Mouse (Mus musculus) hindbrain, embryonic 14.5 days (tissue): ENCODE measurements around the gene Hdgfl2. TPM values are rescaled to one million over a fixed set of nuclear protein-coding genes. Genes with fewer than 3 reads are reported as not detected.

Experiments
- ATAC-seq: fragments of 200-750 bp; cut with Nextera tagmentation; 2 replicates; pipeline ENCODE4 v1.8.0; 2017; ENCODE audit warnings: moderate number of reproducible peaks, mild to moderate bottlenecking, moderate TSS enrichment, moderate library complexity; ENCODE audit not compliant: low FRiP score
- DNase-seq: peaks from one replicate; pipeline ENCODE4 v3.0.0-alpha.2; 2015; ENCODE audit warnings: low spot score
- H3K27ac ChIP-seq: fragments of 300-500 bp; sonication (generic); 2 replicates; pipeline ENCODE4 v1.5.1; 2014; ENCODE audit warnings: mild to moderate bottlenecking, moderate library complexity
- H3K27me3 ChIP-seq: fragments of 300-500 bp; sonication (generic); 2 replicates; pipeline ENCODE4 v1.6.1; 2014; ENCODE audit warnings: mild to moderate bottlenecking, low read length, mixed read lengths; ENCODE audit not compliant: control insufficient read depth, insufficient read depth
- H3K36me3 ChIP-seq: fragments of 300-500 bp; sonication (generic); replicated peaks from 2 replicates; pipeline ENCODE4 v1.6.1; 2014; ENCODE audit not compliant: control insufficient read depth, insufficient read depth
- H3K4me1 ChIP-seq: fragments of 300-500 bp; sonication (generic); replicated peaks from 2 replicates; pipeline ENCODE4 v1.6.1; 2014; ENCODE audit warnings: antibody characterized with exemption, low read length, mixed read lengths; ENCODE audit not compliant: control insufficient read depth, insufficient read depth
- H3K4me2 ChIP-seq: fragments of 300-500 bp; sonication (generic); replicated peaks from 2 replicates; pipeline ENCODE4 v1.6.1; 2014; ENCODE audit warnings: mild to moderate bottlenecking, moderate library complexity
- H3K4me3 ChIP-seq: fragments of 300-500 bp; sonication (generic); replicated peaks from 2 replicates; pipeline ENCODE4 v1.5.1; 2014; ENCODE audit warnings: mild to moderate bottlenecking, low read length
- H3K9ac ChIP-seq: fragments of 300-500 bp; sonication (generic); 2 replicates; pipeline ENCODE4 v1.6.1; 2014
- H3K9me3 ChIP-seq: fragments of 300-500 bp; sonication (generic); 2 replicates; pipeline ENCODE4 v1.6.1; 2016; ENCODE audit warnings: low read length; ENCODE audit not compliant: control insufficient read depth
- WGBS: fragments of 180-500 bp; shearing (Covaris S2); extraction: QIAGEN DNeasy Blood & Tissue Kit; methylation state at CpG from one replicate; pipeline ENCODE4 v1.1.7; 2014; 5-methylcytosine and 5-hydroxymethylcytosine counted together
- polyA plus RNA-seq: library from polyadenylated mRNA; unstranded; fragments of >200 nt; fragmentation: Nextera tagmentation; extraction: Ambion mirVana; gene quantifications from 2 replicates; pipeline ENCODE4 v1.2.1, GENCODE M21; 2014

Hdgfl2 gene
- polyA plus RNA-seq, 1 experiment from 2014 or later = 98.1 TPM

- H3K9ac ChIP-seq = no peak overlapping the region
Observed at GRCm38 (mm10) chr17:56108334-56109044, 29.1 kb downstream of the Hdgfl2 start.

DNA sequence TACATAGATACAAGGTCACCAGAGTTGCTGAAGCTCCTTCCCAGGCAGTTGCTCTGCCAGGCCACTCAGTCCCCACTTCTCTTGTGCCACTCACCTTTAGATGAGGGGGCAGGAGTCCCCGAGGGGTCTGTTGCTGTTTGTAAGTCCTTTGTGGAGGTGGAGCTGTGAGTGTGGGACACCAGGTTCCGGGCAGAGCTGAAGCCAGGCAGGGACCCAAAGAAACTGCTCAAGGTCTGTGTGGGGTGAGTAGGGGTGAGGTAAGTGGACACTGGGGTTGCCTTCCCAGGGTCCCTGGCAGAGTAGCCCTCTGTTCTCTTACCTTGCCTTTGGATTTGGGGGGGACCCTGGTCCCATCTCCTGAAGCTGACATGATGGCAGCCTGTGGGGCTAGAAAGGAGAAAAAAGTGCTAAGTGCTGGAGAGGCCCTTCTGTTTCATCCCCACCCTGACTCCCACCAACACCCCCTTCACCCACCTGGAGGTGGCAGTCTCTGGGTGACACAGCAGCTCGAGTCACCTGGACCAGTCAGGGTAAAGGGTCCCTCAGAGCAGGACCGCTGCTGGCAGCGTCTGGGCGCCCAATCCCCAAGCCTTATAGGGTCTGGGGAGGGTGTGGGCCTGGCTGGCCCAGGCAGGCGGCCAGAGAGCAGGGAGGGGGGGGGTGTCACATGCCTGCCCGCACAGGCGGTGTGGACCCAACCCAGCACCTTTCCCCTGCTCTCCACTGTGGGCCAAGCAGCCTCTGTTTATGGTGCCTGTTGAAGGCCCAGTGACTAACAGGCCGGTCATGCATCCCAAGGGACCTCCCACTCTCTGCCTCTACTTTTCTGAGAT, 30.0 kb downstream of the Hdgfl2 start, which contains the start of gene Plin4:
Gene Plin4 (minus strand): TSS at position 585 of the 833 bp plus-strand sequence.
- Histone ChIP-seq H3K36me3 (no peaks in the 10 kb centered on the region), H3K4me3 (no peak within 1 kb of the TSS), H3K4me1 (no peaks in the 10 kb centered on the region; the same call in 1 of the 2 replicates), H3K4me2 (no peak within 1 kb of the TSS), H3K27ac (no peak within 1 kb of the TSS), H3K9me3 (no peaks in the 10 kb centered on the region), H3K9ac (no peak within 1 kb of the TSS), H3K27me3 (no peaks in the 10 kb centered on the region)
- no peak for ATAC-seq
- 63% methylated on average over 10 of the region's 10 CpGs for WGBS
- DNase-seq = no peak

More at GRCm38 (mm10) chr17:56108334-56109044, 29.1 kb downstream of the Hdgfl2 start:
- H3K27ac ChIP-seq = no peak overlapping the region
- DNase-seq (no peak), ATAC-seq (no peak)
- H3K27me3 ChIP-seq = no peaks in the 10 kb centered on the region
- no peaks in the 10 kb centered on the region; the same call in 1 of the 2 replicates for H3K4me1 ChIP-seq
- no peak overlapping the region for H3K4me2 ChIP-seq
- no peak overlapping the region for H3K4me3 ChIP-seq
- WGBS = 88% methylated on average over 6 of the region's 6 CpGs
- H3K36me3 ChIP-seq = 0 out of 2 replicates have a peak, but pooled peaks cover 5% of the 10 kb centered on the region
- H3K9me3 ChIP-seq = no peaks in the 10 kb centered on the region

DNA sequence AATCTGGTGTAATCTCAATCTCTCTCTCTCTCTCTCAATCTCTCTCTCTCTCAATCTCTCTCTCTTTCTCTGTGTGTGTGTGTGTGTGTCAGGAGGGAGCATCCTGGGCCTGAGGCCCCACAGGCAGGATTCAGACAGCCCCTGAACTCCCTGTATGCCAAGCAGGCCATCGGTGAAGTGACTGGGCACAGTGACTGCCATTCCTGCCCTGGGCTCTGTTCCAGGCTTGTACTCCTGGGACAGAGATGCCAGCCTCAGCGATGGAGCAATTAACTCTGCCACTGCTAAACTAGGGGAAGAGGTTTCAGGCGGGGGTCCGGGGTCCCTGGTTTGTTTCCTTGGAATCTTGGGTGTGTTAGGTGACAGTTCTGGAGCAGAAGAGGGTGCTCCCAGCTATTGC, 31.1 kb downstream of the Hdgfl2 start:
- H3K4me1 ChIP-seq = no peaks in the 10 kb centered on the region; the same call in 1 of the 2 replicates
- ATAC-seq (no peak), DNase-seq (no peak)
- no peaks in the 10 kb centered on the region for H3K36me3 ChIP-seq
- no peak overlapping the region for H3K27ac ChIP-seq
- no peaks in the 10 kb centered on the region for H3K27me3 ChIP-seq
- no peaks in the 10 kb centered on the region for H3K9me3 ChIP-seq
- no peak overlapping the region for H3K4me2 ChIP-seq
- WGBS = 66% methylated on average over 4 of the region's 4 CpGs
- H3K4me3 ChIP-seq = no peak overlapping the region
- H3K9ac ChIP-seq = no peak overlapping the region

DNA sequence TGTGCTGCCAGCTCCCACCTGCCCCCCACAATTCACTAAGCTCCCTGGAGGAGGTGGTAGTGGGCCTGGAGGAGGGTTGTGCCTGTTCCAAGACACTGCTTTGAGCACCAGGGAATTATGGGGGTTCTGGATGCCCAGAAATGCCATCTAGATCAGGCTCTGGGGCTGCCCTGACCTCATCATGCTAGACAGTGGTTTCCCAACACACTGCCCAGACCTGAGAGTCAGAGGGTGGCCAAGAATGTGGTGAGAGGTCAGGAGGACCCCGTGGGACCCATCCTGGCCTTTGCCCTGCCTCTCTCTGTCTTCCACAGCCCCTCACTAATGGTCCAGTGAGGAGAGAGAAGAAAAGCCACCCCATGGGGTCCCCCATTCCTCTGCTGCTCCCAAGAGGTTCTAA, 31.6 kb downstream of the Hdgfl2 start:
- no peaks in the 10 kb centered on the region for H3K36me3 ChIP-seq
- DNase-seq = no peak
- H3K9ac ChIP-seq = no peak overlapping the region
- H3K27ac ChIP-seq = no peak overlapping the region
- no peaks in the 10 kb centered on the region for H3K27me3 ChIP-seq
- no peak for ATAC-seq
- no peak overlapping the region for H3K4me3 ChIP-seq
- H3K9me3 ChIP-seq = no peaks in the 10 kb centered on the region
- H3K4me1 ChIP-seq = no peaks in the 10 kb centered on the region; the same call in 1 of the 2 replicates
- H3K4me2 ChIP-seq = no peak overlapping the region
- 47% methylated on average over 1 of the region's 1 CpGs for whole genome bisulfite sequencing

- Histone ChIP-seq H3K4me2 (no peak overlapping the region), H3K4me1 (no peaks in the 10 kb centered on the region; the same call in 1 of the 2 replicates), H3K9me3 (no peaks in the 10 kb centered on the region), H3K9ac (no peak overlapping the region), H3K27ac (no peak overlapping the region), H3K27me3 (peaks cover 7% of the 10 kb centered on the region), H3K4me3 (no peak overlapping the region), H3K36me3 (no peaks in the 10 kb centered on the region)
- ATAC-seq = 0 out of 2 replicates have a peak, but pooled peaks have one; percentile 19
- 45% methylated on average over 5 of the region's 5 CpGs for WGBS
- peak; percentile 76 for DNase-seq
Observed at GRCm38 (mm10) chr17:56111864-56112263, 32.4 kb downstream of the Hdgfl2 start.

GRCm38 (mm10) chr17:56112743-56113142, 33.3 kb downstream of the Hdgfl2 start:
- ATAC-seq = no peak

DNA sequence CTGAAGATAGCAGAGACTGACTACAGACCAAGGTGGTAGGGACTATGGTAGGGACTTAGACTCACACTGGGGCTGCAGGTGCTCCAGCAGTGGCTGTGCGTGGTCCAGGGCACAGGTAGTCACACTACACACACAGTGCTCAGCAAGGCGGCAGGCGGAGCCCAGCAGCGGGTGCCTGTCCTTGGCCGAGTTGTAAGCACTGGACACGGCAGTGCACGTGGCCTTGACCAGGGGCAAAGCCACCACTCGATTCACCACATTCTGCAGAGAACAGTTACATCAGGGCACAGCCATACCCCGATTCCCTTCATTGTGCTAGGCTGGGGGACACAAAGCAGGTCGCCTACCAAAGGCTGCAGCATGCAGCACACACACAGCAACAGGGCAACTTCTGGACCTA, 36.8 kb downstream of the Hdgfl2 start:
- H3K27me3 ChIP-seq = peaks cover 43% of the 10 kb centered on the region
- WGBS = 79% methylated on average over 10 of the region's 10 CpGs
- no peak overlapping the region for H3K4me3 ChIP-seq
- DNase-seq = no peak
- no peaks in the 10 kb centered on the region; the same call in none of the 2 replicates for H3K4me1 ChIP-seq
- ATAC-seq = no peak
- no peak overlapping the region for H3K27ac ChIP-seq
- no peak overlapping the region for H3K9ac ChIP-seq
- no peaks in the 10 kb centered on the region for H3K9me3 ChIP-seq
- H3K4me2 ChIP-seq = no peak overlapping the region
- no peaks in the 10 kb centered on the region for H3K36me3 ChIP-seq

More at GRCm38 (mm10) chr17:56112743-56113142, 33.3 kb downstream of the Hdgfl2 start:
- no peak overlapping the region for H3K9ac ChIP-seq
- no peaks in the 10 kb centered on the region for H3K9me3 ChIP-seq
- WGBS = 64% methylated on average over 3 of the region's 3 CpGs
- H3K4me3 ChIP-seq = no peak overlapping the region
- no peak for DNase-seq
- no peaks in the 10 kb centered on the region; the same call in 1 of the 2 replicates for H3K4me1 ChIP-seq
- no peaks in the 10 kb centered on the region for H3K36me3 ChIP-seq
- no peak overlapping the region for H3K4me2 ChIP-seq
- H3K27ac ChIP-seq = no peak overlapping the region
- peaks cover 10% of the 10 kb centered on the region for H3K27me3 ChIP-seq

GRCm38 (mm10) chr17:56117251-56117710, 37.8 kb downstream of the Hdgfl2 start, which contains the start of gene Plin5:
Gene Plin5 (minus strand): TSS chr17:56117596.
- peak within 1 kb of the TSS; percentile 18 for H3K4me3 ChIP-seq
- peaks cover 5% of the 10 kb centered on the region for H3K9me3 ChIP-seq
- H3K27me3 ChIP-seq = peaks cover 54% of the 10 kb centered on the region
- no peaks in the 10 kb centered on the region for H3K36me3 ChIP-seq
- ATAC-seq (peak; percentile 28; the same call in 1 of the 2 replicates), DNase-seq (no peak)
- H3K4me1 ChIP-seq = no peaks in the 10 kb centered on the region; the same call in none of the 2 replicates
- H3K27ac ChIP-seq = no peak within 1 kb of the TSS
- 2% methylated on average over 27 of the region's 27 CpGs for WGBS
- no peak within 1 kb of the TSS for H3K9ac ChIP-seq
- peak within 1 kb of the TSS; percentile 44 for H3K4me2 ChIP-seq

DNA sequence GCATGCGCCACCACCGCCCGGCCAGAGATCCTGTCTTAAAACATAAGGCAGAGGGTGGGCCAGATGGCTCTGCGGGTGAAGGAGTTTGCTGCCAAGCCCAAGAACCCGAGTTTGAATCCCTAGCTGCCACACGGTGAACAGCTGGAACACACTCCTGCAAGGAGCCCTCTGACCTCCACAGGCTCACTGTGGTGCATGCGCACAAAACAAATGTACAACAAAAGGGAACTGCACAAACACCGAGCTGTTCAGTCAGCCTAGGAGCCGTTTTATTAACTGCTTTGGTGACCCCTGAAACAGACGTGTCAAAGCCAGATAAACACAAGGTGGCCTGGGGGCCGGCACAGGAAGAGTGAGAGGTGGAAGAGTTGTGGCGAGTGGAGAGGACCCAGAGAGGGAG, 40.0 kb downstream of the Hdgfl2 start:
- Histone ChIP-seq H3K36me3 (peaks cover 9% of the 10 kb centered on the region), H3K4me1 (no peaks in the 10 kb centered on the region; the same call in none of the 2 replicates), H3K27ac (no peak overlapping the region), H3K9me3 (peaks cover 17% of the 10 kb centered on the region), H3K4me3 (no peak overlapping the region), H3K27me3 (peaks cover 74% of the 10 kb centered on the region), H3K4me2 (no peak overlapping the region), H3K9ac (no peak overlapping the region)
- 47% methylated on average over 12 of the region's 12 CpGs for WGBS
- no peak for DNase-seq
- no peak for ATAC-seq
